Mouse (Mus musculus) lung, embryonic 15.5 days (tissue): ENCODE measurements around the gene 4930402F06Rik. TPM values are rescaled to one million over a fixed set of nuclear protein-coding genes. Genes with fewer than 3 reads are reported as not detected.
A peak's percentile ranks its signal among the peaks of the same experiment; 100 is the strongest.

Experiments used
- ATAC-seq: fragments of 200-750 bp; cut with Nextera tagmentation; 2 replicates; pipeline ENCODE4 v1.8.0; 2017; ENCODE audit warnings: moderate number of reproducible peaks, borderline replicate concordance; ENCODE audit not compliant: low FRiP score, low TSS enrichment; ENCODE audit errors: extremely low read depth
- H3K27ac ChIP-seq: fragments of 300-500 bp; sonication (generic); 2 replicates; pipeline ENCODE4 v1.5.1; 2015; ENCODE audit warnings: moderate library complexity, mild to moderate bottlenecking, inconsistent platforms
- H3K27me3 ChIP-seq: fragments of 300-500 bp; sonication (generic); 2 replicates; pipeline ENCODE4 v1.6.1; 2015; ENCODE audit warnings: inconsistent platforms
- H3K36me3 ChIP-seq: fragments of 300-500 bp; sonication (generic); 2 replicates; pipeline ENCODE4 v1.6.1; 2015; ENCODE audit warnings: inconsistent platforms
- H3K4me1 ChIP-seq: fragments of 300-500 bp; sonication (generic); 2 replicates; pipeline ENCODE4 v1.6.1; 2015; ENCODE audit warnings: inconsistent platforms
- H3K4me2 ChIP-seq: fragments of 300-500 bp; sonication (generic); 2 replicates; pipeline ENCODE4 v1.6.1; 2015; ENCODE audit warnings: inconsistent platforms, mild to moderate bottlenecking, moderate library complexity
- H3K4me3 ChIP-seq: fragments of 300-500 bp; sonication (generic); 2 replicates; pipeline ENCODE4 v1.5.1; 2015; ENCODE audit warnings: mild to moderate bottlenecking, inconsistent platforms
- H3K9ac ChIP-seq: fragments of 300-500 bp; sonication (generic); 2 replicates; pipeline ENCODE4 v1.6.1; 2015; ENCODE audit warnings: inconsistent platforms
- H3K9me3 ChIP-seq: fragments of 300-500 bp; sonication (generic); 2 replicates; pipeline ENCODE4 v1.6.1; 2016; ENCODE audit warnings: inconsistent platforms
- WGBS: fragments of 180-500 bp; shearing (Covaris S2); methylation state at CpG from one replicate; pipeline ENCODE4 v1.1.7; 2015; 5-methylcytosine and 5-hydroxymethylcytosine counted together
- polyA plus RNA-seq: library from polyadenylated mRNA; unstranded; fragments of >200 nt; fragmentation: Nextera tagmentation; extraction: Ambion mirVana; gene quantifications from 2 replicates; pipeline ENCODE4 v1.2.1, GENCODE M21; 2015

Gene 4930402F06Rik
- polyA plus RNA-seq, 1 experiment from 2014 or later, result not detected

DNA sequence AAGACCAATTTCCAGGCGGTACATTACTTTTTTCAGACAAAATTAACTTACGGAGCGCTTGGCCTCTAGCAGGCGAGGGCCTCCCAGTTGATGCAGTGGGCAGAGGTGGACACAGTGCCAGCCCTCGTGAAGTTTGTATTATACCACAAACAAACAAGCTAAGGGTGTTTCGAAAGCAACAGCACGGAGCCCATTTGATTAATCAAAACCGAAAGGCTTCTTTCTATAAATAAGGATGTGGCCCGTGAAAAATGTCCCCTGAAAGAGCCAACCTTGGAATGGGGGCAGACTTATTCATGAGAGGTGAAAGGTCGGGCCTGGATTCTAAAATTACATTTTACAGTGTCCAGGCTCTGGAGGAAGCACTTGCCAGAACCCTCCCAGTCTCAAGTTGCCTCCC, 59.6 kb downstream of the 4930402F06Rik start:
- Histone ChIP-seq H3K4me3 (peak overlapping the region; percentile 63), H3K4me2 (peak overlapping the region; percentile 93), H3K27me3 (no peaks in the 10 kb centered on the region), H3K9ac (no peak overlapping the region), H3K9me3 (no peaks in the 10 kb centered on the region), H3K36me3 (no peaks in the 10 kb centered on the region), H3K4me1 (peaks cover 33% of the 10 kb centered on the region), H3K27ac (peak overlapping the region; percentile 90)
- WGBS, result 38% methylated on average over 10 of the region's 10 CpGs
- ATAC-seq, result no peak

DNA sequence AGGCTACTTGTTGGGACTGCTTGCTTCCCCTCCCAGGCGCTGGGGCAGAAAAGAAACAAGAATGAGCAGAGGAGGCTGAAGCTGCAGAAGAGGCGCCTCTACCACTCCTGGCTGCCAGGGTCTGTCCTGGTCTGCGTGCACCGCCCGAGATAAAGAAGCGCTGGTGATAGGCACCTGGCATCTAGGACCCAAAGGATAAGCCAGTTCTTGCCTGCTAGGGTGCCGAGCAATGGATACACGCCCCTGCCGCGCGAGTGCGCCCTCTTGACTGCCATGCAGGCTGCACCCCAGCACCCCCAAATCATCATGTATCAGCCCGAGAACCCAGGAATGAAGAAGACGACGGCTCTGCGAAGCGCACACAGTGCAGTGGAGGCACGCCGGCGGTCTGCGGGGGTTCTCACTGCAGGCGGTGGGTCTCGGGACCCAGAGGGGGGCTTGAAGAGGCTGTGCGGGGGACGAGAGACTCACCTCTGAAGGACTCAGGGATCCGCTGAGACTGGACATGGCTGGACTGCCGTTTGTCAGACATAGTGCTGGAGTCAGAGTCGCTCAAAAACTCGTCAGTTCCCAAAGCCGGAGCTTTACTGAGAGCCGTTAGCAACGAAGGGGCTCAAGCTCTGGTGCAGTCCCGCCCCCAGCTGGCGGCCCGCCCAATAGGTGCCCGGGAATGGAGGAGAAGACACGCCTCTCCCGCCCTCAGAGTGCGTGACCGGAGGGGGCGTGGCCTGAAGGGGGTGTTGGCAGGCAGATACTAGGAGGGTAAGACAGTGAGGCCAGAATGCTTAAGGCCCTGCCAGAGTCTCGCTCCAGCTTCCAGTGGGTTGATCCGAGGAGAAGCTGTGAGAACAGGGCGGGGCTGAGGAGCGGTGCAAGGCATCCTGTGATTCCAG, 60.3 kb downstream of the 4930402F06Rik start, which contains the start of gene Stom:
Gene Stom (minus strand): TSS at position 589 of the 893 bp plus-strand sequence.
- peak within 1 kb of the TSS; percentile 63 for H3K4me3 ChIP-seq
- no peaks in the 10 kb centered on the region for H3K36me3 ChIP-seq
- peak within 1 kb of the TSS; percentile 90 for H3K27ac ChIP-seq
- WGBS, result under 1% methylated on average over 45 of the region's 45 CpGs
- H3K27me3 ChIP-seq, result no peaks in the 10 kb centered on the region
- peak within 1 kb of the TSS; percentile 93 for H3K4me2 ChIP-seq
- no peaks in the 10 kb centered on the region for H3K9me3 ChIP-seq
- ATAC-seq, result peak; percentile 99
- H3K9ac ChIP-seq, result peak within 1 kb of the TSS; percentile 68
- peaks cover 39% of the 10 kb centered on the region for H3K4me1 ChIP-seq

DNA sequence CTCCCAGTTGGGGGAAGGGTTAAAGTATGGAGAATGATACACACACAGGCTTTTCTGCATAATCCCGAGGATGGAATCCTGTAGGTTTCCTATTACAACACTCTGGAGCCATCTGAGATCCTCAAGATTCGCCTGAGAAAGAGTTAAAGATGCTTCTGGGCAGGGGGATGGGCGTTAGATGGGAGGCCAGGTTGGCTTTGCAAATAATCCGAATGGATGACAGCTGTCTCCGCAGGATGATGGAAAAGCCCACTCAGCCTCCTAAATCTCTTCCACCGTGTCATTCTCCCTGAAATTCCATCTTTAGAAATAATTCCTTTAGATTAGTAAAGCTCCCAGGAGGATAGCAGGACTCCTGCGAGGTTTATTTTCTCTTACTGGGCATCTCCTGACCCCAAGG, 61.4 kb downstream of the 4930402F06Rik start:
- H3K27ac ChIP-seq, result no peak overlapping the region
- H3K9ac ChIP-seq, result peak overlapping the region; percentile 68
- no peaks in the 10 kb centered on the region for H3K36me3 ChIP-seq
- 11% methylated on average over 7 of the region's 7 CpGs for WGBS
- no peak for ATAC-seq
- no peaks in the 10 kb centered on the region for H3K9me3 ChIP-seq
- peak overlapping the region; percentile 63 for H3K4me3 ChIP-seq
- peaks cover 39% of the 10 kb centered on the region for H3K4me1 ChIP-seq
- no peaks in the 10 kb centered on the region for H3K27me3 ChIP-seq
- H3K4me2 ChIP-seq, result peak overlapping the region; percentile 93

DNA sequence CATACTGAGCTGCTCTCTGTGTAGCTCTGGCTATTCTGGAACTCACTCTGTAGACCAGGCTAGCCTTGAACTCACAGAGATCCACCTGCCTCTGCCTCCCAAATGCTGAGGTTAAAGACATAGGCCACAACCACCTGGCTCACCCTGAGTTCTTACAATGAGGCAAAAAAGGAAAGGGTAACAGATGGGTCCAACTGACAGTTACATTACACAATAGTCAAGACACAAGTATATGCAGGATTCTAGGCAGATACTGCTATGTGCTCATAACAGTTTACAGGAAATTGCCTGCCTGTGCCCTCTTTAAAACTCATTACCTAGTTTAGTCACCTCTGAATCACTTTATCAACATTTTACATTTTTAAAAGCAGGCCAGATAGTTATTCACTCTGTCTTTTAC, 63.3 kb downstream of the 4930402F06Rik start:
- no peaks in the 10 kb centered on the region for H3K9me3 ChIP-seq
- ATAC-seq, result no peak
- H3K9ac ChIP-seq, result no peak overlapping the region
- H3K36me3 ChIP-seq, result no peaks in the 10 kb centered on the region
- H3K4me3 ChIP-seq, result no peak overlapping the region
- H3K27ac ChIP-seq, result no peak overlapping the region
- peaks cover 35% of the 10 kb centered on the region for H3K4me1 ChIP-seq
- H3K27me3 ChIP-seq, result no peaks in the 10 kb centered on the region
- H3K4me2 ChIP-seq, result no peak overlapping the region

DNA sequence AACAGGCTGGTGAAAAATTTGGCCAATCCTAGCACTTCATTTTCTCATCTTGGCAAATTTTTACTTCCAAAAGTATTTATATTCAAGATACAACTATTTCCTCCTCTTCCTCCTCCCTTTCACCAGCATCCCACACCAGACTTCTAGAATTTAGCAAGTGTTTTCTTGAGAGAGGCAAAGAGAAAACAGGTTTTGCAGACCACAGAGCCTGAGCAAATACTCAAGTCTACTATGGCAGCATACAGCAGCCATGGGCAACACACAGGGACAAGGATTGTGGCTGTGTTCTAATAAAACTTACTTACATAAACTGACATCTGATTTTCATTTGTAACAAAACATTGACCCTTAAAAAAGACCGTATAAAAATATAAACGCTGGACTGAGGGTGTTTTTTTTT, 65.8 kb downstream of the 4930402F06Rik start:
- no peak overlapping the region for H3K27ac ChIP-seq
- H3K9me3 ChIP-seq, result no peaks in the 10 kb centered on the region
- ATAC-seq, result no peak
- H3K4me1 ChIP-seq, result peaks cover 32% of the 10 kb centered on the region
- no peak overlapping the region for H3K9ac ChIP-seq
- no peaks in the 10 kb centered on the region for H3K36me3 ChIP-seq
- 44% methylated on average over 2 of the region's 2 CpGs for WGBS
- H3K4me3 ChIP-seq, result no peak overlapping the region
- no peak overlapping the region for H3K4me2 ChIP-seq
- no peaks in the 10 kb centered on the region for H3K27me3 ChIP-seq

DNA sequence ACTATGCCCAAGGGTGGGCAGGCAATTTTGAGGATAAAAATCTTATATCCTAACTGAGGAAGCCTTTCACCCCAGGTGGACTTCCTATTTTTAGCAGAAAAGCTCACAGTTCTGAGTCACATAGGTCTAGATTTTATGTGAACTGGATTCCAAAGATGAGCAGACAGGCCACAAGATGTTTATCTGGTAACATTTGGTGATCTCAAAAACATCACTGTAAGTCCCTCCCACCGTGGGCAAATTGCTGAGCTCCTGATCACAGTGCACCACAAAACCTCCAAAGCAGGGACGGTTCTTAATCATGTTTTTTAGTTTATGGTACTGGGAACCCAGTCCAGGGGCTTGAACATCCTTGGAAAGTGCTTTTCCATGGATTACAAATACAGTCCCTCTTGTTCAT, 67.9 kb downstream of the 4930402F06Rik start:
- no peak for ATAC-seq
- Histone ChIP-seq H3K27ac (no peak overlapping the region), H3K27me3 (no peaks in the 10 kb centered on the region), H3K9ac (no peak overlapping the region), H3K36me3 (no peaks in the 10 kb centered on the region), H3K4me2 (no peak overlapping the region), H3K4me1 (peaks cover 25% of the 10 kb centered on the region; the same call in 1 of the 2 replicates), H3K9me3 (no peaks in the 10 kb centered on the region), H3K4me3 (no peak overlapping the region)
- 81% methylated on average over 2 of the region's 2 CpGs for WGBS

DNA sequence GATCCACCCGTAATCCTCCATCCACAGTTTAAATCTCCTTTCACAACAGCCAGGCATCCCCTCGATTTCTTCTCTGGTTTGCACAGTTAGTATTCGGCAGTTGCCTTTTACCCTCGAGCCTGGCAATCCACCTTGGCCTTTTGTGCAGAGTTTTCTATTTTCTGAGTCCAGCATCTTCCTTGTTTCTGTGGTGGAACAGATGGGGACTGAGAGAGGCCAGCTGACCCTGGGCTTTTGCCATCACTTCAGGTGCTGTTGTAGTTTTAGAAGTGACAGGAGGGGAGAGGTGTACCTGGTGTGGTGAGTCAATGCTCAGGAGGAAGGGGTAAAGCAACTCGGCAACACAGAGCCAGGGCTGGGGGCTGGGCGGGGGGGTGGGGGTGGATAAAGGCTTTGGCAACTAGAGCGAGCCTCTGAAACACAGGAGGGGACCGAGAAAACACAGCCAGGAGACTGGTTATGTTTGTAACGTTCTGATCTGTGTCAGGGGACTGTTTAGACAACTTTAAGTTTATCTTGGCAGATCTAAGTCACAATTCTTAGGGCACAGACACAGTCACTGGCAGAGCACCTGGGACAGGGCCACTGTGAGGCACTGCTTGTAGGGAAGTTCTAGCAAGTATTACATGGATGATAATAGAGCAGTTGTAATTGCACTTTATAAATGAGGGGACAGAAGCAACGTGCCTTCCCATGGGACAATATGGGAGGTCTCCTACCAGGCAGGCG, 68.7 kb downstream of the 4930402F06Rik start:
- H3K9ac ChIP-seq, result no peak overlapping the region
- WGBS, result 43% methylated on average over 11 of the region's 11 CpGs
- no peaks in the 10 kb centered on the region for H3K27me3 ChIP-seq
- ATAC-seq, result no peak
- peak overlapping the region; percentile 23; the same call in 1 of the 2 replicates for H3K27ac ChIP-seq
- no peak overlapping the region for H3K4me2 ChIP-seq
- H3K4me3 ChIP-seq, result no peak overlapping the region
- H3K4me1 ChIP-seq, result peaks cover 25% of the 10 kb centered on the region; the same call in 1 of the 2 replicates
- H3K9me3 ChIP-seq, result no peaks in the 10 kb centered on the region
- no peaks in the 10 kb centered on the region for H3K36me3 ChIP-seq

DNA sequence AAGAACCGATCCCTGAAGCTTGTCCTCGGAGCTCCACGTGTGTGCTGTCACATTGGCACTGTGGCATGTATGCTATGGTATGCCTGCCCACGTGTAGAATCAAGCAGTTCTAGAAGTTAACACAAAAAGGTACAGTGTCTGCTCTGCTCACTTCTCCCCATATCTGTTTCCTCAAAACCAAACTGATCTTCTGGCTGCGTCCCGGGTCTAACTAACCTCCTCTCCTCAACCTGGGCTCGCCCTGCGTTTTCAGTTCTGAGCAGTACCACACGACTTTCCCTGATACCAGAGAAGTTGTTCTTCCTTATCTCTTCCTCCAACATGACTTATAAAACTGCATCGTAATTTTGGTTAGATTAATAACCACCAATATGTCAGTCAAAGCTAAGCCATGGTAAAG, 69.4 kb downstream of the 4930402F06Rik start:
- Histone ChIP-seq H3K36me3 (no peaks in the 10 kb centered on the region), H3K27ac (peak overlapping the region; percentile 23; the same call in 1 of the 2 replicates), H3K4me3 (no peak overlapping the region), H3K4me2 (peak overlapping the region; percentile 22; the same call in 1 of the 2 replicates), H3K4me1 (peaks cover 28% of the 10 kb centered on the region; the same call in 1 of the 2 replicates), H3K9me3 (no peaks in the 10 kb centered on the region), H3K27me3 (no peaks in the 10 kb centered on the region), H3K9ac (no peak overlapping the region)
- WGBS, result 44% methylated on average over 10 of the region's 10 CpGs
- ATAC-seq, result no peak

DNA sequence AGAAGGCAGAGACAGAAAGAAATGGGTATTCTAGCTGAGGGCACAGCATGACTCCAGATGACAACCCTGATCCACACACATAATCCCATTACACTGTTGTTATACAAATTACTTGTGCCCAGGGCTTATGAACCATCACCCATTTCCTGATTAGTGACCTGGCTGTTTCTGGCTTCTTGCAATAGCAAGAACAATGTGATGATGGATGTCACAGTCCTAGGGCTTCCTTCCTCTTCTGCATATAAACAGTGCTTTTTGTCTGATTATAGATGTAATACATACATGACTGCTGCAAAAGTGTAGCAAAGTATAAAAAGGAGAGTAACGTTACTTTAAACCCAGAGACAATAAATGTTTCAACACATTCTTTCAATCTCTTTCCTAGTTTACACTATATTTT, 70.0 kb downstream of the 4930402F06Rik start:
- Histone ChIP-seq H3K27me3 (no peaks in the 10 kb centered on the region), H3K4me2 (no peak overlapping the region), H3K9ac (no peak overlapping the region), H3K9me3 (no peaks in the 10 kb centered on the region), H3K4me1 (peaks cover 28% of the 10 kb centered on the region; the same call in 1 of the 2 replicates), H3K27ac (no peak overlapping the region), H3K4me3 (no peak overlapping the region), H3K36me3 (no peaks in the 10 kb centered on the region)
- WGBS, result 37% methylated on average over 1 of the region's 1 CpGs
- no peak for ATAC-seq

DNA sequence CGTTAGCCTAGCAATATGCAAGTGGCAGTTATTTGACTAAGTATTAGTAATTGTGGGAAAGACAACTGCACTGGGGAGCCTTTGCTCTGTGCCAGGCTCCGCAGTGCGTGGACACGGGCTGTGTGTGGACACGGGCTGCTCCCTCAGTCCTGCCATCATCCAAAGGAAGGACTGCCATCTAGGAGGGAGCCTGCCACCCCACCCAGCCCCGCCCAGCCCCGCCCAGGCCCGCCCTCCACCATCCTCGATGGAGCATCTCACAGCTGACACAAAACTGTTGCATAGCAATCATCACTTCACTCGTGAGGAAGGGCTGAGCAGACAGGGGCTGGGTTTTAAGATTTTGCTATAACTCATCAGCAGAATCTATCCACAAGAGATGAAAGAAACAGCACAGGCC, 71.0 kb downstream of the 4930402F06Rik start:
- Histone ChIP-seq H3K4me2 (no peak overlapping the region), H3K4me3 (no peak overlapping the region), H3K9ac (no peak overlapping the region), H3K27me3 (no peaks in the 10 kb centered on the region), H3K36me3 (no peaks in the 10 kb centered on the region), H3K27ac (no peak overlapping the region), H3K9me3 (no peaks in the 10 kb centered on the region), H3K4me1 (peaks cover 30% of the 10 kb centered on the region; the same call in 1 of the 2 replicates)
- WGBS, result 67% methylated on average over 10 of the region's 10 CpGs
- ATAC-seq, result no peak
